Mouse (Mus musculus) myocyte (in vitro differentiated cells): ENCODE measurements at regions not wholly inside any gene's neighbourhood (a gene's known extent, or its start where the extent isn't known, plus 50 kb on each side); places are given as distances from the start of the nearest gene placed in this dataset.
A peak's percentile ranks its signal among the peaks of the same experiment; 100 is the strongest.

Experiments
- MAX ChIP-seq: IDR thresholded peaks from one replicate; pipeline ENCODE4 v1.6.1; 2011; ENCODE audit warnings: low read depth, mild to moderate bottlenecking, control low read depth
- MYOD1 ChIP-seq, 3 experiments: IDR thresholded peaks; one replicate each; pipeline ENCODE4 v1.6.1; 2011; ENCODE audit warnings: control low read depth in 2 of 3, low read depth in 2 of 3, mild to moderate bottlenecking in 2 of 3, moderate library complexity in 1 of 3; ENCODE audit not compliant: insufficient read length in 2 of 3, control insufficient read depth in 1 of 3
- POLR2A ChIP-seq: IDR thresholded peaks from one replicate; pipeline ENCODE4 v1.6.1; 2011; ENCODE audit warnings: low read depth, mild to moderate bottlenecking, control low read depth, moderate library complexity; ENCODE audit not compliant: insufficient read length
- USF1 ChIP-seq: IDR thresholded peaks from one replicate; pipeline ENCODE4 v1.6.1; 2011; ENCODE audit warnings: low read depth, mild to moderate bottlenecking, control low read depth, moderate library complexity

GRCm38 (mm10) chrX:167099411-167099810 lies 109.7 kb downstream of the Tmsb4x start:
- TF ChIP-seq POLR2A, result no peak
- peak; percentile 37 to 92 (median 91) for TF ChIP-seq MYOD1 (IDR thresholded peaks at IDR 0.05; ENCODE audit: control insufficient read depth in 1 of 3, insufficient read length in 2 of 3, low read depth in 2 of 3)
- no peak for TF ChIP-seq MAX
- no peak for TF ChIP-seq USF1
